ENCODE assay signal across 9 mouse cellular contexts in genomic region chr1:179548220-179548619, GRCm38 (mm10). TPM values are rescaled to one million over a fixed set of nuclear protein-coding genes. Genes with fewer than 3 reads are reported as not detected.
DNase-seq lines count a peak whose midpoint lies in the region; ATAC-seq and TF ChIP-seq lines count a peak whose summit lies in the region.
"Had no signal": no experiment of that assay in that cellular context is flagged by ENCODE, and none has a peak within 500 bp of the region (broad histone marks: within the 10 kb centered on the region; RNA-seq: fewer than 3 reads in every experiment).

No protein-coding gene starts in this region.

- 60% methylated on average over 11 of the region's 11 CpGs for WGBS in kidney, embryonic 15.5 days
- 63% methylated on average over 11 of the region's 11 CpGs for WGBS in heart, embryonic 13.5 days

- no peak overlapping the region for H3K27ac ChIP-seq in kidney, embryonic 15.5 days
- H3K27ac ChIP-seq in heart, embryonic 13.5 days (replicated peaks), result peak overlapping the region; percentile 9
- H3K27ac ChIP-seq: kidney, postnatal 0 days had no signal

- H3ac ChIP-seq in myocyte (ENCODE audit: control insufficient read depth, insufficient read length), result no peak overlapping the region

- no peak for ATAC-seq in kidney, embryonic 15.5 days (replicated peaks; ENCODE audit: low FRiP score)
- ATAC-seq in heart, embryonic 13.5 days (ENCODE audit: extremely low read depth, insufficient number of reproducible peaks, low FRiP score, low TSS enrichment), result no peak

- no peaks in the 10 kb centered on the region for H3K9me3 ChIP-seq in kidney, embryonic 15.5 days (replicated peaks)
- no peaks in the 10 kb centered on the region for H3K9me3 ChIP-seq in heart, embryonic 13.5 days

- no peak overlapping the region for H3K4me2 ChIP-seq in kidney, embryonic 15.5 days
- H3K4me2 ChIP-seq in heart, embryonic 13.5 days, result peak overlapping the region; percentile 83
- peak overlapping the region; percentile 15 for H3K4me2 ChIP-seq in myocyte (ENCODE audit: low read depth)

- peak overlapping the region; percentile 4; the same call in 1 of the 2 replicates for H3K4me3 ChIP-seq in kidney, embryonic 15.5 days (replicated peaks)
- peak overlapping the region; percentile 85 for H3K4me3 ChIP-seq in heart, embryonic 13.5 days
- peak overlapping the region; percentile 60 for H3K4me3 ChIP-seq in myocyte

- no peak for TF ChIP-seq POLR2A in myocyte (IDR thresholded peaks at IDR 0.05; ENCODE audit: insufficient read length, low read depth)

- H3K9ac ChIP-seq in kidney, embryonic 15.5 days, result no peak overlapping the region
- peak overlapping the region; percentile 45 for H3K9ac ChIP-seq in heart, embryonic 13.5 days

- peaks cover under 1% of the 10 kb centered on the region; the same call in 1 of the 2 replicates for H3K36me3 ChIP-seq in kidney, embryonic 15.5 days
- peaks cover 9% of the 10 kb centered on the region; the same call in 1 of the 2 replicates for H3K36me3 ChIP-seq in heart, embryonic 13.5 days
- H3K36me3 ChIP-seq in myocyte (ENCODE audit: control insufficient read depth, insufficient read depth), result peaks cover 5% of the 10 kb centered on the region

- H3K27me3 ChIP-seq in kidney, embryonic 15.5 days, result no peaks in the 10 kb centered on the region
- H3K27me3 ChIP-seq in heart, embryonic 13.5 days (replicated peaks), result no peaks in the 10 kb centered on the region
- H3K27me3 ChIP-seq in myocyte (ENCODE audit: control insufficient read depth, insufficient read depth, insufficient read length), result no peaks in the 10 kb centered on the region

- H3K79me2 ChIP-seq in myocyte (ENCODE audit: control insufficient read depth, insufficient read depth), result peaks cover 45% of the 10 kb centered on the region

- peak; percentile 14 for DNase-seq in adrenal gland, postnatal 14 days
- no peak for DNase-seq in adrenal gland, postnatal 4 days (ENCODE audit: low spot score in 2 of 2)
- no peak for DNase-seq in kidney, postnatal 4 days
- no peak for DNase-seq in testis, postnatal 10 days (ENCODE audit: low spot score)
- no peak for DNase-seq in spleen, postnatal 14 days (ENCODE audit: low spot score in 2 of 2)

- peaks cover 28% of the 10 kb centered on the region for H3K4me1 ChIP-seq in kidney, embryonic 15.5 days
- H3K4me1 ChIP-seq in heart, embryonic 13.5 days, result peaks cover 49% of the 10 kb centered on the region

TF ChIP-seq in myocyte, 11 proteins besides CTCF, POLR2A, EP300 and RAD21:
- no peak for TF ChIP-seq MAX (IDR thresholded peaks at IDR 0.05; ENCODE audit: low read depth)
- no peak for TF ChIP-seq CEBPB (IDR thresholded peaks at IDR 0.05; ENCODE audit: insufficient read depth, poor library complexity, severe bottlenecking)

RNA-seq across cellular contexts. Expression of gene Cnst, which starts 2.0 kb away (rescaled TPM):
- total RNA-seq in adrenal gland, postnatal 14 days (2021), result 40.4 and 49.6 TPM in 2 replicates
- total RNA-seq in adrenal gland, postnatal 4 days (2021), result 10 to 100 TPM; 25.8 to 27.7 TPM
- polyA plus RNA-seq in kidney, embryonic 15.5 days (2015; fragmentation: Nextera tagmentation; extraction: Ambion mirVana), result 13.8 and 15.1 TPM in 2 replicates
- polyA plus RNA-seq in heart, embryonic 13.5 days (2015; fragmentation: Nextera tagmentation; extraction: Ambion mirVana), result 16.0 and 16.6 TPM in 2 replicates
- 14.0 TPM for polyA plus RNA-seq in myocyte (2012; fragmentation: generic; extraction: Trizol)

RNA-seq across cellular contexts. Expression of gene Tfb2m, which starts 2.2 kb away (rescaled TPM):
- 57.2 and 67.9 TPM in 2 replicates for total RNA-seq in adrenal gland, postnatal 14 days (2021)
- 10 to 100 TPM; 27.0 to 33.1 TPM for total RNA-seq in adrenal gland, postnatal 4 days (2021)
- 29.2 and 33.6 TPM in 2 replicates for polyA plus RNA-seq in kidney, embryonic 15.5 days (2015; fragmentation: Nextera tagmentation; extraction: Ambion mirVana)
- polyA plus RNA-seq in heart, embryonic 13.5 days (2015; fragmentation: Nextera tagmentation; extraction: Ambion mirVana), result 20.2 and 24.8 TPM in 2 replicates
- polyA plus RNA-seq in myocyte (2012; fragmentation: generic; extraction: Trizol), result 14.2 TPM

RNA-seq across cellular contexts. Expression of gene Smyd3, which starts 30.4 kb away (rescaled TPM):
- 6.5 and 7.3 TPM in 2 replicates for total RNA-seq in adrenal gland, postnatal 14 days (2021)
- 10 to 100 TPM; 13.6 to 14.0 TPM for total RNA-seq in adrenal gland, postnatal 4 days (2021)
- polyA plus RNA-seq in kidney, embryonic 15.5 days (2015; fragmentation: Nextera tagmentation; extraction: Ambion mirVana), result 19.3 and 21.8 TPM in 2 replicates
- 9.6 and 9.7 TPM in 2 replicates for polyA plus RNA-seq in heart, embryonic 13.5 days (2015; fragmentation: Nextera tagmentation; extraction: Ambion mirVana)
- 22.7 TPM for polyA plus RNA-seq in myocyte (2012; fragmentation: generic; extraction: Trizol)

Comparison
In these comparisons a context has a peak if more than half of its experiments do, and no peak if none do; other contexts are left out.
1. H3K4me3 ChIP-seq: peak in every context shown above with its lines; median percentile 85 in heart, embryonic 13.5 days; 60 in myocyte; 4 in kidney, embryonic 15.5 days.